Mouse (Mus musculus) neural tube, embryonic 14.5 days (tissue): ENCODE measurements at regions not wholly inside any gene's neighbourhood (a gene's known extent, or its start where the extent isn't known, plus 50 kb on each side); places are given as distances from the start of the nearest gene placed in this dataset.

Experiments
- ATAC-seq: fragments of 200-750 bp; cut with Nextera tagmentation; 2 replicates; pipeline ENCODE4 v1.8.0; 2017; ENCODE audit warnings: low read depth, mild to moderate bottlenecking, moderate TSS enrichment, moderate library complexity
- H3K27ac ChIP-seq: fragments of 300-500 bp; sonication (generic); 2 replicates; pipeline ENCODE4 v1.5.1; 2014; ENCODE audit warnings: low read depth, mild to moderate bottlenecking, control low read depth, low read length, moderate library complexity, mixed read lengths
- H3K27me3 ChIP-seq: fragments of 300-500 bp; sonication (generic); 2 replicates; pipeline ENCODE4 v1.6.1; 2014; ENCODE audit warnings: low read length; ENCODE audit not compliant: control insufficient read depth, insufficient read depth
- H3K36me3 ChIP-seq: fragments of 300-500 bp; sonication (generic); 2 replicates; pipeline ENCODE4 v1.6.1; 2014; ENCODE audit warnings: low read length, mixed read lengths; ENCODE audit not compliant: control insufficient read depth, insufficient read depth
- H3K4me1 ChIP-seq: fragments of 300-500 bp; sonication (generic); 2 replicates; pipeline ENCODE4 v1.6.1; 2014; ENCODE audit warnings: low read length; ENCODE audit not compliant: control insufficient read depth, insufficient read depth
- H3K4me2 ChIP-seq: fragments of 300-500 bp; sonication (generic); 2 replicates; pipeline ENCODE4 v1.6.1; 2014; ENCODE audit warnings: mild to moderate bottlenecking, low read depth, low read length, control low read depth
- H3K4me3 ChIP-seq: fragments of 300-500 bp; sonication (generic); 2 replicates; pipeline ENCODE4 v1.5.1; 2014; ENCODE audit warnings: low read depth, low read length, control low read depth, mixed read lengths
- H3K9ac ChIP-seq: fragments of 300-500 bp; sonication (generic); replicated peaks from 2 replicates; pipeline ENCODE4 v1.6.1; 2014; ENCODE audit warnings: low read depth, mild to moderate bottlenecking, control low read depth, low read length, mixed read lengths
- H3K9me3 ChIP-seq: fragments of 300-500 bp; sonication (generic); 2 replicates; pipeline ENCODE4 v1.6.1; 2016; ENCODE audit warnings: low read length; ENCODE audit not compliant: control insufficient read depth
- WGBS: fragments of 180-500 bp; shearing (Covaris S2); extraction: QIAGEN DNeasy Blood & Tissue Kit; methylation state at CpG from one replicate; pipeline ENCODE4 v1.1.7; 2014; 5-methylcytosine and 5-hydroxymethylcytosine counted together

- H3K27me3 ChIP-seq, result no peaks in the 10 kb centered on the region
- H3K4me2 ChIP-seq, result no peak overlapping the region
- WGBS, result 36% methylated on average over 4 of the region's 4 CpGs
- no peaks in the 10 kb centered on the region for H3K9me3 ChIP-seq
- no peak overlapping the region for H3K27ac ChIP-seq
- no peaks in the 10 kb centered on the region for H3K4me1 ChIP-seq
- no peak overlapping the region for H3K9ac ChIP-seq
- no peak for ATAC-seq
- H3K36me3 ChIP-seq, result no peaks in the 10 kb centered on the region
- H3K4me3 ChIP-seq, result no peak overlapping the region
Observed at GRCm38 (mm10) chr2:161231405-161231804, 122.5 kb upstream of the Chd6 start.

GRCm38 (mm10) chr2:161215736-161216135, 106.9 kb upstream of the Chd6 start:
- ATAC-seq, result no peak
- Histone ChIP-seq H3K4me3 (no peak overlapping the region), H3K9me3 (no peaks in the 10 kb centered on the region), H3K4me2 (no peak overlapping the region), H3K4me1 (no peaks in the 10 kb centered on the region), H3K27ac (no peak overlapping the region), H3K36me3 (no peaks in the 10 kb centered on the region), H3K9ac (no peak overlapping the region), H3K27me3 (no peaks in the 10 kb centered on the region)
- 80% methylated on average over 8 of the region's 8 CpGs for WGBS

- Histone ChIP-seq H3K27me3 (no peaks in the 10 kb centered on the region), H3K4me2 (no peak overlapping the region), H3K9ac (no peak overlapping the region), H3K36me3 (no peaks in the 10 kb centered on the region), H3K4me3 (no peak overlapping the region), H3K4me1 (no peaks in the 10 kb centered on the region), H3K9me3 (no peaks in the 10 kb centered on the region), H3K27ac (no peak overlapping the region)
- 24% methylated on average over 15 of the region's 15 CpGs for WGBS
- no peak for ATAC-seq
Observed at GRCm38 (mm10) chr2:161214681-161215458, 106.0 kb upstream of the Chd6 start.

GRCm38 (mm10) chr2:161212322-161212882, 103.5 kb upstream of the Chd6 start:
- Histone ChIP-seq H3K27ac (no peak overlapping the region), H3K9ac (no peak overlapping the region), H3K27me3 (no peaks in the 10 kb centered on the region), H3K4me3 (no peak overlapping the region), H3K4me2 (no peak overlapping the region), H3K9me3 (no peaks in the 10 kb centered on the region), H3K4me1 (no peaks in the 10 kb centered on the region), H3K36me3 (no peaks in the 10 kb centered on the region)
- no peak for ATAC-seq
- WGBS, result 82% methylated on average over 13 of the region's 13 CpGs

GRCm38 (mm10) chr2:161196713-161197372, 88.0 kb upstream of the Chd6 start:
- Histone ChIP-seq H3K27me3 (no peaks in the 10 kb centered on the region), H3K27ac (no peak overlapping the region), H3K9ac (no peak overlapping the region), H3K9me3 (no peaks in the 10 kb centered on the region), H3K4me1 (no peaks in the 10 kb centered on the region; the same call in 1 of the 2 replicates), H3K36me3 (no peaks in the 10 kb centered on the region), H3K4me3 (no peak overlapping the region), H3K4me2 (no peak overlapping the region)
- 81% methylated on average over 7 of the region's 7 CpGs for WGBS
- ATAC-seq, result no peak

- Histone ChIP-seq H3K36me3 (no peaks in the 10 kb centered on the region), H3K9ac (no peak overlapping the region), H3K4me1 (no peaks in the 10 kb centered on the region), H3K4me2 (no peak overlapping the region), H3K9me3 (no peaks in the 10 kb centered on the region), H3K4me3 (no peak overlapping the region), H3K27ac (no peak overlapping the region), H3K27me3 (no peaks in the 10 kb centered on the region)
- 88% methylated on average over 1 of the region's 1 CpGs for whole genome bisulfite sequencing
- no peak for ATAC-seq
Observed at GRCm38 (mm10) chr2:161187516-161187915, 78.6 kb upstream of the Chd6 start.

- H3K9ac ChIP-seq, result no peak overlapping the region
- no peaks in the 10 kb centered on the region for H3K36me3 ChIP-seq
- H3K4me1 ChIP-seq, result no peaks in the 10 kb centered on the region
- no peak overlapping the region for H3K4me2 ChIP-seq
- no peaks in the 10 kb centered on the region for H3K27me3 ChIP-seq
- ATAC-seq, result no peak
- H3K27ac ChIP-seq, result no peak overlapping the region
- H3K9me3 ChIP-seq, result no peaks in the 10 kb centered on the region
- no peak overlapping the region for H3K4me3 ChIP-seq
Observed at GRCm38 (mm10) chr2:161185122-161185521, 76.2 kb upstream of the Chd6 start.

GRCm38 (mm10) chr2:161177355-161178021, 68.6 kb upstream of the Chd6 start:
- H3K9ac ChIP-seq, result peak overlapping the region; percentile 54
- WGBS, result 3% methylated on average over 20 of the region's 20 CpGs
- H3K4me1 ChIP-seq, result 0 out of 2 replicates have a peak, but pooled peaks cover 7% of the 10 kb centered on the region
- no peaks in the 10 kb centered on the region for H3K27me3 ChIP-seq
- H3K4me2 ChIP-seq, result peak overlapping the region; percentile 66
- ATAC-seq, result peak; percentile 82
- peak overlapping the region; percentile 38 for H3K4me3 ChIP-seq
- H3K9me3 ChIP-seq, result no peaks in the 10 kb centered on the region
- H3K27ac ChIP-seq, result peak overlapping the region; percentile 72; the same call in 1 of the 2 replicates
- H3K36me3 ChIP-seq, result no peaks in the 10 kb centered on the region

GRCm38 (mm10) chr2:161166681-161167080, 57.8 kb upstream of the Chd6 start:
- Histone ChIP-seq H3K36me3 (no peaks in the 10 kb centered on the region), H3K4me1 (no peaks in the 10 kb centered on the region), H3K4me3 (no peak overlapping the region), H3K9ac (no peak overlapping the region), H3K9me3 (no peaks in the 10 kb centered on the region), H3K27me3 (no peaks in the 10 kb centered on the region), H3K4me2 (no peak overlapping the region), H3K27ac (no peak overlapping the region)
- ATAC-seq, result no peak
- 13% methylated on average over 3 of the region's 3 CpGs for WGBS
